Mouse (Mus musculus): ENCODE results near the gene Msmb. TPM values are rescaled to one million over a fixed set of nuclear protein-coding genes. Genes with fewer than 3 reads are reported as not detected.

The Msmb gene
- polyA plus RNA-seq, 1 experiment from 2014 or later: not detected

- H3K4me2 ChIP-seq (ENCODE audit: low read length): no peak overlapping the region
- no peaks in the 10 kb centered on the region for H3K4me1 ChIP-seq (replicated peaks; ENCODE audit: control insufficient read depth, insufficient read depth, low read length)
- no peaks in the 10 kb centered on the region for H3K36me3 ChIP-seq (ENCODE audit: control insufficient read depth, insufficient read depth)
- H3K27me3 ChIP-seq (replicated peaks; ENCODE audit: control insufficient read depth, insufficient read depth, low read length): no peaks in the 10 kb centered on the region
- no peak for ATAC-seq
- H3K4me3 ChIP-seq (replicated peaks; ENCODE audit: low read length): no peak overlapping the region
- 80% methylated on average over 5 of the region's 5 CpGs for WGBS
- no peak overlapping the region for H3K9ac ChIP-seq (replicated peaks; ENCODE audit: low read depth, low read length)
- H3K9me3 ChIP-seq (ENCODE audit: control insufficient read depth, low read length): no peaks in the 10 kb centered on the region
- no peak overlapping the region for H3K27ac ChIP-seq (ENCODE audit: low read length)
Observed at GRCm38 (mm10) chr14:32140359-32140965, 1.4 kb upstream of the Msmb start.

DNA sequence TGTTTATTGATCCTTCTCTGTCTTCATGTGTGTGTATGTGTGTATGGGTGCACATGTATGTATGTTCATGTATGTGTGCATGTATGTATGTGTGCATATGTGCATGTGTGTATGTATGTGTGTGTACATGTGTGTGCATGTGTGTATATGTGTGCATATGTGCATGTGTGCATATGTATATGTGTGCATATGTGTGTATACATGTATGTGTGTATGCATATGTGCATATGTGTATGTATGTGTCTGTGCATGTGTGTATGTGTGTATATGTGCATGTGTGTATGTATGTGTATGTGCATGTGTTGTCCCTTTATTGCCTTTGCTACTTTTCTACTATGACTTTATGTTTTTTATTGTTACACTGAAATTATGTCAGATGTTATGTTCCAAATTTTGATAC is 2.9 kb downstream of the Msmb start:
- no peak overlapping the region for H3K27ac ChIP-seq (ENCODE audit: low read length)
- H3K9ac ChIP-seq (replicated peaks; ENCODE audit: low read depth, low read length): no peak overlapping the region
- ATAC-seq: no peak
- H3K4me2 ChIP-seq (ENCODE audit: low read length): no peak overlapping the region
- H3K4me3 ChIP-seq (replicated peaks; ENCODE audit: low read length): no peak overlapping the region
- H3K27me3 ChIP-seq (replicated peaks; ENCODE audit: control insufficient read depth, insufficient read depth, low read length): no peaks in the 10 kb centered on the region
- H3K4me1 ChIP-seq (replicated peaks; ENCODE audit: control insufficient read depth, insufficient read depth, low read length): no peaks in the 10 kb centered on the region
- peaks cover 9% of the 10 kb centered on the region; the same call in 1 of the 2 replicates for H3K9me3 ChIP-seq (ENCODE audit: control insufficient read depth, low read length)
- no peaks in the 10 kb centered on the region for H3K36me3 ChIP-seq (ENCODE audit: control insufficient read depth, insufficient read depth)

GRCm38 (mm10) chr14:32145401-32145800 is 3.6 kb downstream of the Msmb start:
- H3K4me2 ChIP-seq (ENCODE audit: low read length): no peak overlapping the region
- H3K9me3 ChIP-seq (ENCODE audit: control insufficient read depth, low read length): peaks cover 9% of the 10 kb centered on the region; the same call in 1 of the 2 replicates
- no peak for ATAC-seq
- no peak overlapping the region for H3K9ac ChIP-seq (replicated peaks; ENCODE audit: low read depth, low read length)
- no peaks in the 10 kb centered on the region for H3K36me3 ChIP-seq (ENCODE audit: control insufficient read depth, insufficient read depth)
- no peaks in the 10 kb centered on the region for H3K27me3 ChIP-seq (replicated peaks; ENCODE audit: control insufficient read depth, insufficient read depth, low read length)
- WGBS: 76% methylated on average over 4 of the region's 4 CpGs
- H3K4me3 ChIP-seq (replicated peaks; ENCODE audit: low read length): no peak overlapping the region
- H3K27ac ChIP-seq (ENCODE audit: low read length): no peak overlapping the region
- no peaks in the 10 kb centered on the region for H3K4me1 ChIP-seq (replicated peaks; ENCODE audit: control insufficient read depth, insufficient read depth, low read length)

GRCm38 (mm10) chr14:32145809-32146511 is 4.1 kb downstream of the Msmb start:
- Histone ChIP-seq H3K36me3 (ENCODE audit: control insufficient read depth, insufficient read depth) (no peaks in the 10 kb centered on the region), H3K9me3 (ENCODE audit: control insufficient read depth, low read length) (peaks cover 9% of the 10 kb centered on the region; the same call in 1 of the 2 replicates), H3K4me3 (replicated peaks; ENCODE audit: low read length) (no peak overlapping the region), H3K27me3 (replicated peaks; ENCODE audit: control insufficient read depth, insufficient read depth, low read length) (no peaks in the 10 kb centered on the region), H3K4me2 (ENCODE audit: low read length) (no peak overlapping the region), H3K27ac (ENCODE audit: low read length) (no peak overlapping the region), H3K4me1 (replicated peaks; ENCODE audit: control insufficient read depth, insufficient read depth, low read length) (no peaks in the 10 kb centered on the region), H3K9ac (replicated peaks; ENCODE audit: low read depth, low read length) (no peak overlapping the region)
- ATAC-seq: no peak
- 91% methylated on average over 7 of the region's 7 CpGs for WGBS

DNA sequence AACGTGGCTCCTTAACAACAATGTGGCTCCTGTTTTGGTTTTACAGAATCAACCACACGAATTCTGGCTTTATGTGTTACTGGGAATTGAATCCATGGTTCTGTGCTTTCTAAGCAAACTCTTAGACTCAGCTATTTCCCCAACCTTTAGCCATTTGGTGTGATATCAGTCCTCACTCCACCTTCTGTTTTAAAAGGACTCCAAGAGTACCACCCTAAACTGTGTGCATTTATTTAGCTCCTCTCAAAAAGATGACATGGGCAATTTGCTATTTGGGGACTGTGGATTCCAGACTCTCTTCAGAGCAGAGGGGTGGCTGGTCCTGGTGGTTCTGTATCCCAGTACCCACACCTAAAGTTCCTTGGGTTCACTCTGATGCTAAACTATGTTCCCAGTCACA is 4.8 kb downstream of the Msmb start:
- H3K36me3 ChIP-seq (ENCODE audit: control insufficient read depth, insufficient read depth): no peaks in the 10 kb centered on the region

GRCm38 (mm10) chr14:32150872-32151271 is 9.0 kb downstream of the Msmb start:
- H3K4me2 ChIP-seq (ENCODE audit: low read length): no peak overlapping the region
- no peak overlapping the region for H3K9ac ChIP-seq (replicated peaks; ENCODE audit: low read depth, low read length)
- no peaks in the 10 kb centered on the region for H3K27me3 ChIP-seq (replicated peaks; ENCODE audit: control insufficient read depth, insufficient read depth, low read length)
- peaks cover 9% of the 10 kb centered on the region; the same call in 1 of the 2 replicates for H3K9me3 ChIP-seq (ENCODE audit: control insufficient read depth, low read length)
- no peaks in the 10 kb centered on the region for H3K4me1 ChIP-seq (replicated peaks; ENCODE audit: control insufficient read depth, insufficient read depth, low read length)
- 91% methylated on average over 2 of the region's 2 CpGs for WGBS
- ATAC-seq: no peak
- H3K4me3 ChIP-seq (replicated peaks; ENCODE audit: low read length): no peak overlapping the region
- no peaks in the 10 kb centered on the region for H3K36me3 ChIP-seq (ENCODE audit: control insufficient read depth, insufficient read depth)
- no peak overlapping the region for H3K27ac ChIP-seq (ENCODE audit: low read length)

More for the DNA sequence above, 4.8 kb downstream of the Msmb start:
- Histone ChIP-seq H3K4me3 (replicated peaks; ENCODE audit: low read length) (no peak overlapping the region), H3K9me3 (ENCODE audit: control insufficient read depth, low read length) (peaks cover 9% of the 10 kb centered on the region; the same call in 1 of the 2 replicates), H3K27ac (ENCODE audit: low read length) (no peak overlapping the region), H3K9ac (replicated peaks; ENCODE audit: low read depth, low read length) (no peak overlapping the region), H3K4me1 (replicated peaks; ENCODE audit: control insufficient read depth, insufficient read depth, low read length) (no peaks in the 10 kb centered on the region), H3K4me2 (ENCODE audit: low read length) (no peak overlapping the region), H3K27me3 (replicated peaks; ENCODE audit: control insufficient read depth, insufficient read depth, low read length) (no peaks in the 10 kb centered on the region)
- no peak for ATAC-seq
- WGBS: 65% methylated on average over 2 of the region's 2 CpGs

GRCm38 (mm10) chr14:32152243-32152965 is 10.6 kb downstream of the Msmb start:
- Histone ChIP-seq H3K27me3 (replicated peaks; ENCODE audit: control insufficient read depth, insufficient read depth, low read length) (no peaks in the 10 kb centered on the region), H3K9ac (replicated peaks; ENCODE audit: low read depth, low read length) (no peak overlapping the region), H3K4me3 (replicated peaks; ENCODE audit: low read length) (no peak overlapping the region), H3K9me3 (ENCODE audit: control insufficient read depth, low read length) (0 out of 2 replicates have a peak, but pooled peaks cover 2% of the 10 kb centered on the region), H3K36me3 (ENCODE audit: control insufficient read depth, insufficient read depth) (no peaks in the 10 kb centered on the region), H3K27ac (ENCODE audit: low read length) (no peak overlapping the region), H3K4me2 (ENCODE audit: low read length) (no peak overlapping the region), H3K4me1 (replicated peaks; ENCODE audit: control insufficient read depth, insufficient read depth, low read length) (no peaks in the 10 kb centered on the region)
- WGBS: 87% methylated on average over 18 of the region's 18 CpGs
- ATAC-seq: no peak

- H3K27ac ChIP-seq (ENCODE audit: low read length): no peak overlapping the region
- no peak overlapping the region for H3K9ac ChIP-seq (replicated peaks; ENCODE audit: low read depth, low read length)
- 96% methylated on average over 2 of the region's 2 CpGs for WGBS
- no peak overlapping the region for H3K4me3 ChIP-seq (replicated peaks; ENCODE audit: low read length)
- 0 out of 2 replicates have a peak, but pooled peaks cover 2% of the 10 kb centered on the region for H3K9me3 ChIP-seq (ENCODE audit: control insufficient read depth, low read length)
- H3K27me3 ChIP-seq (replicated peaks; ENCODE audit: control insufficient read depth, insufficient read depth, low read length): no peaks in the 10 kb centered on the region
- no peaks in the 10 kb centered on the region for H3K36me3 ChIP-seq (ENCODE audit: control insufficient read depth, insufficient read depth)
- no peak overlapping the region for H3K4me2 ChIP-seq (ENCODE audit: low read length)
- no peaks in the 10 kb centered on the region for H3K4me1 ChIP-seq (replicated peaks; ENCODE audit: control insufficient read depth, insufficient read depth, low read length)
- no peak for ATAC-seq
Observed at GRCm38 (mm10) chr14:32153156-32153555, 11.3 kb downstream of the Msmb start.

DNA sequence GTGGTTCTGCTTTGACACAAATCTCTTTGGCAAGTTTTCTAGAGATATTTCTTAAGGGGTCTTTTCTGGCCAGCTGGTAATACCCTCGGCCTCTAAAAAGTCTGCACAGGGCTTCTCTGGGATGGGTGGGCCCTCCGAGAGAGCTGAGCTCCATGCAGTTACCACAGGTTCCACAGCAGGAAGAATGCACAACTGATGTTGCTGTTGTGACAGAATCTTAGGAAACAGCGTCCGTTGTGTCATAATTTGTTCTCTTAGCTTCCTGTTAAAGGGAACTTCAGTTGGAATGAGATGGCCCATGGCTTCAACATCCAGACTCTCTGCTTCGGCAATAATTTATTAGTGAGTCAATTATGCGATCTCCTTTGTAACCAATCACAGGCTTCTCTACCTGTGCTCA is 12.9 kb downstream of the Msmb start:
- Histone ChIP-seq H3K9ac (replicated peaks; ENCODE audit: low read depth, low read length) (no peak overlapping the region), H3K9me3 (ENCODE audit: control insufficient read depth, low read length) (no peaks in the 10 kb centered on the region), H3K27ac (ENCODE audit: low read length) (no peak overlapping the region), H3K4me3 (replicated peaks; ENCODE audit: low read length) (no peak overlapping the region), H3K4me1 (replicated peaks; ENCODE audit: control insufficient read depth, insufficient read depth, low read length) (peaks cover 6% of the 10 kb centered on the region), H3K27me3 (replicated peaks; ENCODE audit: control insufficient read depth, insufficient read depth, low read length) (no peaks in the 10 kb centered on the region), H3K36me3 (ENCODE audit: control insufficient read depth, insufficient read depth) (no peaks in the 10 kb centered on the region), H3K4me2 (ENCODE audit: low read length) (no peak overlapping the region)
- no peak for ATAC-seq
- 89% methylated on average over 6 of the region's 6 CpGs for WGBS

Data from forebrain, embryonic 16.5 days (tissue).